In the genomic region with DNA sequence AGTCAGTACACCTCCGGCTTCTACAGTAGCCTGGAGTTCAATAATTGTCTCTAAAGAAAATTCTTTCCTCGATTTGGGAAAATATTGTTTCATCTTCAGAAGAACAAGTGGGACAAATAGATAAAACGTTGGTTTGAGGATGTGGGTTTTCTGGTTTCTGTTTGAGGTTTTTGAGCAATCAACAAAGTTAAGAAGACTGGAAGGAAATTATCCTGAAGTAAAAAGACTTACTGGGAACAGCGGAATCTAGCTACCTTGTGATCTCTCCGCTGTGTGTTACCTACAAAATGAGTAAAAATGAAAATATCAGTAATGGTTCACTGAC, we compare ENCODE assay signal across 8 mouse cellular contexts. TPM values are rescaled to one million over a fixed set of nuclear protein-coding genes. Genes with fewer than 3 reads are reported as not detected.
A peak's percentile ranks its signal among the peaks of the same experiment; 100 is the strongest.
DNase-seq lines count a peak whose midpoint lies in the region; ATAC-seq and TF ChIP-seq lines count a peak whose summit lies in the region.

No protein-coding gene starts in this region.

- H3K27me3 ChIP-seq in liver, adult 2 months (ENCODE audit: control insufficient read depth, insufficient read depth, low read length), result no peaks in the 10 kb centered on the region
- no peaks in the 10 kb centered on the region for H3K27me3 ChIP-seq in embryonic facial prominence, embryonic 14.5 days (replicated peaks; ENCODE audit: control insufficient read depth, insufficient read depth, low read length)
- no peaks in the 10 kb centered on the region for H3K27me3 ChIP-seq in intestine, embryonic 16.5 days (replicated peaks; ENCODE audit: control insufficient read depth, insufficient read depth, low read length)
- no peaks in the 10 kb centered on the region for H3K27me3 ChIP-seq in neural tube, embryonic 13.5 days

- H3K36me3 ChIP-seq in liver, adult 2 months (ENCODE audit: control insufficient read depth, insufficient read depth, low read length), result no peaks in the 10 kb centered on the region
- H3K36me3 ChIP-seq in embryonic facial prominence, embryonic 14.5 days (ENCODE audit: control insufficient read depth, insufficient read depth, low read length), result no peaks in the 10 kb centered on the region
- H3K36me3 ChIP-seq in intestine, embryonic 16.5 days (ENCODE audit: control insufficient read depth, insufficient read depth, low read length), result no peaks in the 10 kb centered on the region
- H3K36me3 ChIP-seq in neural tube, embryonic 13.5 days, result no peaks in the 10 kb centered on the region

- DNase-seq in liver, adult 2 months (ENCODE audit: extremely low read depth, low read depth, low spot score), result no peak
- DNase-seq in liver, result no peak
- no peak for DNase-seq in embryonic facial prominence, embryonic 14.5 days (ENCODE audit: low spot score)
- no peak for DNase-seq in retina, postnatal 1 day
- no peak for DNase-seq in thymus, postnatal 25 days

- ATAC-seq in embryonic facial prominence, embryonic 14.5 days (ENCODE audit: low read depth), result no peak
- no peak for ATAC-seq in intestine, embryonic 16.5 days
- ATAC-seq in neural tube, embryonic 13.5 days (ENCODE audit: low read depth), result no peak
- no peak for ATAC-seq in CD4-positive, CD25-positive, alpha-beta regulatory T cell, adult 4 months

- H3K4me3 ChIP-seq in liver, adult 2 months (ENCODE audit: insufficient read depth, low read depth, low read length), result peak overlapping the region; percentile 89; the same call in 1 of the 2 replicates
- H3K4me3 ChIP-seq in embryonic facial prominence, embryonic 14.5 days (ENCODE audit: low read depth, low read length), result peak overlapping the region; percentile 86
- peak overlapping the region; percentile 97 for H3K4me3 ChIP-seq in intestine, embryonic 16.5 days (ENCODE audit: low read length)
- peak overlapping the region; percentile 69 for H3K4me3 ChIP-seq in neural tube, embryonic 13.5 days

- peak overlapping the region; percentile 61 for H3K4me2 ChIP-seq in embryonic facial prominence, embryonic 14.5 days (ENCODE audit: low read depth, low read length)
- peak overlapping the region; percentile 74 for H3K4me2 ChIP-seq in intestine, embryonic 16.5 days (ENCODE audit: low read depth, low read length)
- peak overlapping the region; percentile 65 for H3K4me2 ChIP-seq in neural tube, embryonic 13.5 days

- WGBS in liver, adult 2 months, result 26% methylated on average over 5 of the region's 5 CpGs
- 23% methylated on average over 5 of the region's 5 CpGs for WGBS in embryonic facial prominence, embryonic 14.5 days
- WGBS in intestine, embryonic 16.5 days, result 21% methylated on average over 5 of the region's 5 CpGs
- WGBS in neural tube, embryonic 13.5 days, result 28% methylated on average over 5 of the region's 5 CpGs

- H3K4me1 ChIP-seq in liver, adult 2 months (ENCODE audit: control insufficient read depth, insufficient read depth, low read length), result peaks cover 4% of the 10 kb centered on the region; the same call in 1 of the 2 replicates
- H3K4me1 ChIP-seq in embryonic facial prominence, embryonic 14.5 days (ENCODE audit: control insufficient read depth, insufficient read depth, low read length), result peaks cover 3% of the 10 kb centered on the region; the same call in 1 of the 2 replicates
- H3K4me1 ChIP-seq in intestine, embryonic 16.5 days (ENCODE audit: control insufficient read depth, insufficient read depth, low read length), result no peaks in the 10 kb centered on the region; the same call in 1 of the 2 replicates
- H3K4me1 ChIP-seq in neural tube, embryonic 13.5 days (replicated peaks), result peaks cover 33% of the 10 kb centered on the region

- H3K9ac ChIP-seq in liver, adult 2 months (ENCODE audit: low read depth, low read length), result no peak overlapping the region; the same call in 1 of the 2 replicates
- H3K9ac ChIP-seq in embryonic facial prominence, embryonic 14.5 days (ENCODE audit: low read depth, low read length), result peak overlapping the region; percentile 61
- H3K9ac ChIP-seq in intestine, embryonic 16.5 days (ENCODE audit: low read depth, low read length), result peak overlapping the region; percentile 79
- peak overlapping the region; percentile 73 for H3K9ac ChIP-seq in neural tube, embryonic 13.5 days

- no peak overlapping the region for H3K27ac ChIP-seq in liver, adult 2 months (replicated peaks; ENCODE audit: insufficient read depth, low read depth, low read length)
- H3K27ac ChIP-seq in embryonic facial prominence, embryonic 14.5 days (replicated peaks; ENCODE audit: low read depth, low read length), result peak overlapping the region; percentile 77
- H3K27ac ChIP-seq in intestine, embryonic 16.5 days (ENCODE audit: low read length), result peak overlapping the region; percentile 93
- H3K27ac ChIP-seq in neural tube, embryonic 13.5 days (replicated peaks), result peak overlapping the region; percentile 99

- TF ChIP-seq CTCF in liver, adult 2 months (IDR thresholded peaks at IDR 0.05; ENCODE audit: low read depth, low read length), result no peak

- no peak for TF ChIP-seq POLR2A in liver, adult 2 months (IDR thresholded peaks at IDR 0.05; ENCODE audit: extremely low read depth, insufficient read depth, low read length)

- no peaks in the 10 kb centered on the region for H3K9me3 ChIP-seq in embryonic facial prominence, embryonic 14.5 days (ENCODE audit: control insufficient read depth, low read length)
- no peaks in the 10 kb centered on the region for H3K9me3 ChIP-seq in intestine, embryonic 16.5 days (ENCODE audit: control insufficient read depth, low read length)
- H3K9me3 ChIP-seq in neural tube, embryonic 13.5 days, result no peaks in the 10 kb centered on the region

- H3K79me2 ChIP-seq in liver, adult 2 months (ENCODE audit: control insufficient read depth, insufficient read depth, low read length), result peaks cover 17% of the 10 kb centered on the region; the same call in 1 of the 2 replicates

RNA-seq across cellular contexts. Expression of a gene that starts 0.7 kb away (rescaled TPM):
- total RNA-seq in liver, adult 2 months (2014; rRNA removed), result 5.8 and 7.1 TPM in 2 replicates
- polyA plus RNA-seq in liver, adult 2 months (2012; rRNA removed), result 2.2 and 2.8 TPM in 2 replicates
- polyA plus RNA-seq in embryonic facial prominence, embryonic 14.5 days (2014; fragmentation: Nextera tagmentation; extraction: Ambion mirVana), result 16.1 and 22.2 TPM in 2 replicates
- polyA plus RNA-seq in intestine, embryonic 16.5 days (2015; fragmentation: Nextera tagmentation; extraction: Ambion mirVana), result 9.1 and 10.2 TPM in 2 replicates
- 29.3 and 33.4 TPM in 2 replicates for polyA plus RNA-seq in neural tube, embryonic 13.5 days (2015; fragmentation: Nextera tagmentation; extraction: Ambion mirVana)
- polyA plus RNA-seq in CD4-positive, CD25-positive, alpha-beta regulatory T cell, adult 4 months (2017; shearing (Covaris generic)), result 1 to 10 TPM; 6.4 to 7.6 TPM
